Mouse (Mus musculus): ENCODE data around the gene Mdp1. TPM values are rescaled to one million over a fixed set of nuclear protein-coding genes. Genes with fewer than 3 reads are reported as not detected.

The Mdp1 gene
- polyA plus RNA-seq, 1 experiment = 46.8 TPM

GRCm38 (mm10) chr14:55681160-55682117 lies 21.1 kb upstream of the Mdp1 start, which contains the start of gene Tinf2:
Gene Tinf2 (minus strand): TSS chr14:55681820.
- H3K4me3 ChIP-seq (ENCODE audit: insufficient read depth, low read length) = peak within 1 kb of the TSS; percentile 48
- H3K27ac ChIP-seq (ENCODE audit: insufficient read depth, low read length) = no peak within 1 kb of the TSS
- no peaks in the 10 kb centered on the region for H3K4me1 ChIP-seq (ENCODE audit: control insufficient read depth, insufficient read depth, low read length)
- TF ChIP-seq POLR2A (IDR thresholded peaks at IDR 0.05; ENCODE audit: extremely low read depth, insufficient read depth, low read length) (no peak), CTCF (IDR thresholded peaks at IDR 0.05; ENCODE audit: extremely low read depth, insufficient read depth, low read length) (peak; percentile 74)

- Histone ChIP-seq H3K4me3 (ENCODE audit: insufficient read depth, low read length) (no peak overlapping the region), H3K4me1 (ENCODE audit: control insufficient read depth, insufficient read depth, low read length) (0 out of 2 replicates have a peak, but pooled peaks cover 2% of the 10 kb centered on the region), H3K27ac (ENCODE audit: insufficient read depth, low read length) (no peak overlapping the region)
- no peak for TF ChIP-seq CTCF (IDR thresholded peaks at IDR 0.05; ENCODE audit: extremely low read depth, insufficient read depth, low read length)
- TF ChIP-seq POLR2A (IDR thresholded peaks at IDR 0.05; ENCODE audit: extremely low read depth, insufficient read depth, low read length) = no peak
These were observed 17.3 kb upstream of the Mdp1 start for GRCm38 (mm10) chr14:55677615-55678014.

- no peak overlapping the region for H3K27ac ChIP-seq (ENCODE audit: insufficient read depth, low read length)
- TF ChIP-seq CTCF (IDR thresholded peaks at IDR 0.05; ENCODE audit: extremely low read depth, insufficient read depth, low read length) = no peak
- no peak for TF ChIP-seq POLR2A (IDR thresholded peaks at IDR 0.05; ENCODE audit: extremely low read depth, insufficient read depth, low read length)
- 0 out of 2 replicates have a peak, but pooled peaks cover 4% of the 10 kb centered on the region for H3K4me1 ChIP-seq (ENCODE audit: control insufficient read depth, insufficient read depth, low read length)
- H3K4me3 ChIP-seq (ENCODE audit: insufficient read depth, low read length) = peak overlapping the region; percentile 69; the same call in 1 of the 2 replicates
These were observed 12.4 kb upstream of the Mdp1 start for GRCm38 (mm10) chr14:55672741-55673060.

- peak within 1 kb of the TSS; percentile 72; the same call in 1 of the 2 replicates for H3K27ac ChIP-seq (ENCODE audit: insufficient read depth, low read length)
- 0 out of 2 replicates have a peak, but pooled peaks cover 4% of the 10 kb centered on the region for H3K4me1 ChIP-seq (ENCODE audit: control insufficient read depth, insufficient read depth, low read length)
- TF ChIP-seq POLR2A (IDR thresholded peaks at IDR 0.05; ENCODE audit: extremely low read depth, insufficient read depth, low read length) (peak; percentile 70), CTCF (IDR thresholded peaks at IDR 0.05; ENCODE audit: extremely low read depth, insufficient read depth, low read length) (no peak)
- peak within 1 kb of the TSS; percentile 69 for H3K4me3 ChIP-seq (ENCODE audit: insufficient read depth, low read length)
These were observed 11.8 kb upstream of the Mdp1 start, which contains the start of the genes Gmpr2 and Nedd8 for GRCm38 (mm10) chr14:55671833-55672740. Gene Gmpr2 (plus strand): TSS chr14:55671941. Gene Nedd8 (minus strand): TSS chr14:55672124.

- TF ChIP-seq POLR2A (IDR thresholded peaks at IDR 0.05; ENCODE audit: extremely low read depth, insufficient read depth, low read length) (no peak), CTCF (IDR thresholded peaks at IDR 0.05; ENCODE audit: extremely low read depth, insufficient read depth, low read length) (no peak)
- Histone ChIP-seq H3K27ac (ENCODE audit: insufficient read depth, low read length) (0 out of 2 replicates have a peak overlapping the region, but pooled peaks have one; percentile 72), H3K4me1 (ENCODE audit: control insufficient read depth, insufficient read depth, low read length) (0 out of 2 replicates have a peak, but pooled peaks cover 4% of the 10 kb centered on the region), H3K4me3 (ENCODE audit: insufficient read depth, low read length) (peak overlapping the region; percentile 69)
These were observed 11.2 kb upstream of the Mdp1 start for GRCm38 (mm10) chr14:55671486-55671832.

GRCm38 (mm10) chr14:55660636-55661035 lies 328 bp upstream of the Mdp1 start:
- H3K4me3 ChIP-seq (ENCODE audit: insufficient read depth, low read length) = no peak overlapping the region; the same call in 1 of the 2 replicates
- no peak overlapping the region for H3K27ac ChIP-seq (ENCODE audit: insufficient read depth, low read length)
- no peaks in the 10 kb centered on the region for H3K4me1 ChIP-seq (ENCODE audit: control insufficient read depth, insufficient read depth, low read length)
- TF ChIP-seq POLR2A (IDR thresholded peaks at IDR 0.05; ENCODE audit: extremely low read depth, insufficient read depth, low read length) (no peak), CTCF (IDR thresholded peaks at IDR 0.05; ENCODE audit: extremely low read depth, insufficient read depth, low read length) (no peak)

GRCm38 (mm10) chr14:55658011-55658410 lies 2.3 kb downstream of the Mdp1 start:
- H3K4me1 ChIP-seq (ENCODE audit: control insufficient read depth, insufficient read depth, low read length) = no peaks in the 10 kb centered on the region
- TF ChIP-seq CTCF (IDR thresholded peaks at IDR 0.05; ENCODE audit: extremely low read depth, insufficient read depth, low read length) (no peak), POLR2A (IDR thresholded peaks at IDR 0.05; ENCODE audit: extremely low read depth, insufficient read depth, low read length) (no peak)
- H3K4me3 ChIP-seq (ENCODE audit: insufficient read depth, low read length) = no peak overlapping the region
- no peak overlapping the region for H3K27ac ChIP-seq (ENCODE audit: insufficient read depth, low read length)

GRCm38 (mm10) chr14:55656935-55657334 lies 3.4 kb downstream of the Mdp1 start:
- TF ChIP-seq CTCF (IDR thresholded peaks at IDR 0.05; ENCODE audit: extremely low read depth, insufficient read depth, low read length) (no peak), POLR2A (IDR thresholded peaks at IDR 0.05; ENCODE audit: extremely low read depth, insufficient read depth, low read length) (no peak)
- Histone ChIP-seq H3K4me1 (ENCODE audit: control insufficient read depth, insufficient read depth, low read length) (no peaks in the 10 kb centered on the region), H3K27ac (ENCODE audit: insufficient read depth, low read length) (no peak overlapping the region), H3K4me3 (ENCODE audit: insufficient read depth, low read length) (no peak overlapping the region)

- Histone ChIP-seq H3K4me1 (ENCODE audit: control insufficient read depth, insufficient read depth, low read length) (no peaks in the 10 kb centered on the region), H3K4me3 (ENCODE audit: insufficient read depth, low read length) (no peak overlapping the region), H3K27ac (ENCODE audit: insufficient read depth, low read length) (no peak overlapping the region)
- TF ChIP-seq CTCF (IDR thresholded peaks at IDR 0.05; ENCODE audit: extremely low read depth, insufficient read depth, low read length) (no peak), POLR2A (IDR thresholded peaks at IDR 0.05; ENCODE audit: extremely low read depth, insufficient read depth, low read length) (no peak)
These were observed 8.8 kb downstream of the Mdp1 start for GRCm38 (mm10) chr14:55651528-55651927.
